Mouse (Mus musculus) thymus, adult 18-20 months (tissue): Measurements from ENCODE around the gene Pla2g5.
A peak's percentile ranks its signal among the peaks of the same experiment; 100 is the strongest.
"Not testable (repeated sequence)": the region's sequence is repeated elsewhere in the genome, so short reads cannot be mapped to it uniquely, and the experiment has no call there.

Experiments
- DNase-seq, 2 experiments: peaks; one replicate each; pipeline ENCODE4 v3.0.0; 2022; ENCODE audit warnings: mixed read lengths in 2 of 2

Pla2g5 gene

GRCm38 (mm10) chr4:138863344-138863998 is at the start of gene Pla2g5:
Gene Pla2g5 (minus strand): TSS chr4:138863482.
- DNase-seq = no peak

DNA sequence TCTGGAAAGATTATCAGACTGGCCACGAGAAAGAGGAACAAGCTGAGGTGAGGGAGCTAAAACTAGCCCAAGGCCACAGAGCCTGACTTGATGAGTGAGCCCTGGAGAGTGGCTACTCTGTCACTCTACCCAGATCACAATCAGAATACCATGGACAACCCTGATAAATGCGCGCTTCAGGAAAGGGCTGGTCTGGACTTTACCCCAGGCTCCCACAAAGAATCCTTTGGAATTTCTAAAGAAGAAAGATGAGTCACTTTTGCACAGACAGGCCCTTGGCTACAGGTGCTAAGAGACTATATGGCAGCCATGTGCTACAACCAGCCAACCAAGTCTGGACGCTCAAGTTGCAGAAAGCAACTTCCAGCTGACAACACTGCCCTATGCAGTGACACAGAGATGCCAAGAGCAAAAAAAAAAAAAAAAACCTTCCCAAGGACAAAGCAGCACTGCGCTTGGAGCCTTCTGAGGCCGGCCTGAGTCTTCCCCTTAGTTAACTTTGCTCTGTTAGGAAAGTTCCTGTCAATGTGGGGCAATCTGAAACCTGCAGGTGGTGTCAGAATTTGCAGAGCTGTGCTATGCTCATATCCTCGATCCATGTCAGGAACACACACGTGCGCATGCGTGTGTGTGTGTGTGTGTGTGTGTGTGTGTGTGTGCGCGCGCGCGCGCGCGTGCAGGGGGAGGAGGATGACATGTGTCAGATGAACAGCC is 42.5 kb upstream of the Pla2g5 start:
- no peak for DNase-seq

DNA sequence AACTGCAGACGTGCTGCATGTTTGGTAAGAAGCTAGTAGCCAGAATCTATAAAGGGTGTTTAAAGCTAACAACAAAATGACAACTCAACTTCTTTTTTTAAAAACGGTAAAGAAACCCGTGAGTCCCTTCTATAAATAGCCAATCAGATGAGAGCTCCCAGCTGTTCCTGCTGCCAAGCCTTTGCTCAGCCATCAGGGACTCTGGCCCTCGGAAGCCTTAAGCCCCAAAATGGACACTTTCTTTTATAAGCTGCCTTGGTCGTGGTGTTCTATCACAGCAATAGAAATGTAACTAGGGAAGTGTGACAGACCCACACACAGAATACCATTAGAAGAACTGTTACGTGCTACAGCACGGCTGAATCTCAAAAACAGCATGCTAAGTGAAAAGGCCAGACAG is 36.1 kb upstream of the Pla2g5 start:
- no peak for DNase-seq

DNA sequence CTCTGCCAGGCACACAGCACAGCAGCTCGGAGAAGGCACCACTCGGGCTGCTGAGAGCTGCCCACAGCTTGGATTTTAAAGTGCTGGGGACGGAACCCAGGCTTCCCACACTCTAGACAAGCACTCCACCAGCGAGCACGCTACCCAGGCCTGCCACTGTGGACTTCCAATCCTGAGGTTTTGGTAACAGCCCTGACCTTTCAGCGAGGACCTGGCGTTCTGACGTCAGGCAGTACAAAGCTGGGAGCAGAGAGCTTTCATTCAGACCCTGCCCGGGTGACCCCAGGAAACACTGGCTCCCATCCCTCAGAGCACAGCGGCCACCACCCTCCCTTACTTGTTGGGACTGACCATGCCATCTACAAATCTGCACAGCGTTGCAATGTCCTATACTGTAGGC is 30.5 kb upstream of the Pla2g5 start:
- not testable (repeated sequence) for DNase-seq

DNA sequence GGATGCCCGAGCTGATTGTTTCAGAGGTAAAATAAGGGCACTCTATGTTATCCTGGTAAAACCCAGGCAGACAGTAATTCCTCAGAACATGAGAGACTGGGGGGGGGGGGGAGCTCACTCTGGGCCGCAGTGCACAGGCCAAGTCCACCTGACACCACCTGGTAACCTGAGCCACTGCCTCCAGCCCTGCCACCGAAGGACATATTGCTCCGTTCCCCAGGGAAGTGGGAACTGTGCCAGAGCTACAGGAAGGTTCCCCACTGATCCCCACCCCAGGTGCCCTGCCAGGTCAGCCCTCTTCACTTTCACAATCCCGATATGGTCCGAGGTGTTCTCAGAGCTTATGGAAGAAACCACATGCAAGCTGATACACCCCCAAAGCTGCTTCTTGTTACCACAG is 29.4 kb upstream of the Pla2g5 start:
- no peak for DNase-seq

GRCm38 (mm10) chr4:138889635-138890034 is 26.4 kb upstream of the Pla2g5 start:
- DNase-seq = no peak

DNA sequence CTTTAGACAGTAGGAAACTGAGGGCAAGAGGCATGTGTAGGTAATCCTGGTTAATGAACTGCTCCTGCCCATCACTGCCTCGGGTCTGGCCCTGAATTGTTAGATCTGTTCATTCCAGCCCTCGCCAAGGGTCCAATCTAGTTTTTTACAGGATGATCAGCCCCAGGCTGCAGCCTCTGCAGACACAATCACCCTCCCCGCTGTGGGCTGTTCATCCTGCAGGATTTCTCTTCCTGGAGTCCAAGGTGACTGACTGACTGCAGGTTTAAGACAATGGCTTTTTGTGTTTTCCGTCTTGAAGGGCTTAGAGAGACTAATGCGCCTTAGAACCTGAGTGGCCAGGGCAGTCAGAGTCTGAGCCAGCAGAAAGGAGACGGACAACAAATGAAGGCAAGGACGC is 25.9 kb upstream of the Pla2g5 start:
- no peak for DNase-seq

DNA sequence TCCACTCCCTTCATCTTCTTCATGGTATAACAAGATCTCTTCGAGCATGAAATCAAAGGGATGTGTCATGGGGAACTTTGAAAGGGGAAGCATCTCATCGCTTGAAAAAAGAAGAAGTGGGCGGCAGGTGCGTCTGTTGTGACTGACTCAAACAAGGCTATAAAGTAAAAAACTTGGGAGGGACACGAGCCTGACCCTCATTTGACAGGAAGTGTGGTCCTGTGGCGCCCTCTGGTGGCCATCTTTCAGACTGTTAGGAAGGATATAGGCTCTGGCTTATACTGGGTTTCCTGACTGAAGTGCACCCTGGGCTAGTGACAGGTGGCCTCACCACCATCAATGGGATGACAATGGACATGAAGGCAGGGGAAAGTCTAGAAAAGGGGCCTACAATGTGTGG is 21.0 kb upstream of the Pla2g5 start:
- DNase-seq = peak; percentile 35 to 38

- DNase-seq = no peak
These were observed 18.9 kb upstream of the Pla2g5 start for GRCm38 (mm10) chr4:138882179-138882578.

- no peak for DNase-seq
These were observed 17.7 kb upstream of the Pla2g5 start for GRCm38 (mm10) chr4:138880811-138881584.

- DNase-seq = no peak
These were observed 16.5 kb upstream of the Pla2g5 start for GRCm38 (mm10) chr4:138879808-138880207.

DNA sequence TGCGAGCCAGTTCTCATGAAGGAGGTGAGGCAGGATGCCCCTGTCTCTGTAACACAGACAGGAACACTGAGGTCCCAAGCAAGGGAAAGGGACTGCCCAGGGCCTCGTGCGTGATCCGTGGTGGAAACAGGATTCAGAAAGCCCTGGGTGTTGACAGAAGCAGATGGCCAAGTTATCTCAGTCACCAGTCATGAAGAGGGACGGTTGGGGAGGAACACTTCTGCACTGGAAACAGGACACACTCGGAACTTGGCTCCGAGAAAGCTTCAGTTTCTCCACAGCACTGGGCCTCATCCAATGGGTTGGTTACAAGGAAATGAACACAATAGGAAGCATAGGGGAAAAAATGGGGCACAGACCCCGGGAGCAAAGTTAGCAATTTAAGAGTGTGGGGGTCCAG is 15.5 kb upstream of the Pla2g5 start:
- no peak for DNase-seq

- no peak for DNase-seq
These were observed 14.4 kb upstream of the Pla2g5 start, which contains the start of gene Pla2g2e for GRCm38 (mm10) chr4:138877731-138878130. Gene Pla2g2e (plus strand): TSS chr4:138877942.

DNA sequence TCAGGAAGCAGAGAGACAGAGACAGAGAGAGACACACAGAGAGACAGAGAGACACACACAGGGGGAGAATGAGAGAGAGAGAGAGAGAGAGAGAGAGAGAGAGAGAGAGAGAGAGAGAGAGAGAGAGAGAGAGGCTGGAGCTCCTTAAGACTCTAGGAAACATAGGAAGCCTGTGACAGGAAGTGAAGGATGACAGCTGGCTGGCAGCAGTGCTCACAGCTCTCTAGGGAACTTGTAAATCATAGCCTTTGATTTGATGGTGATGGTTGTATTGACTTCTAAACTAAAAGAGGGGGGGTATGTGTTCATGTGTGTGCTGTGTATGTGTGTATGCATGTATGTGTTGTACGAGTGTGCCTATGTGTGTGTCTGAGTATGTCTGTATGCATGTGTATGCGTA is 12.7 kb upstream of the Pla2g5 start:
- DNase-seq = no peak

DNA sequence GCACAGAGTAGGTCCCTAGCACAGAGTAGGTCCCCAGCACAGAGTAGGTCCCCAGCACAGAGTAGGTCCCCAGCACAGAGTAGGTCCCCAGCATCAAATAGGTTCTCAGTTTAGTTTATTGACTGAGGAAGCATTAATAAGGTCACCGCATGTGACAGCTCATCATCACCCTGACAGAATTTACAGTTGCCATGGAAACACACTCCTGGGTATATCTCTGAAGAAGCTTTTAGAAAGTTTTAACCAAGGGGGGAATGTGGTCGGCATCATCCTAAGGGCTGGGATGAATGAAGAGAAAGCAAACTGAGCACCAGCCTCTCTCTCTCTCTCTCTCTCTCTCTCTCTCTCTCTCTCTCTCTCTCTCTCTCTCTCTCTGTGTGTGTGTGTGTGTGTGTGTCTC is 12.0 kb upstream of the Pla2g5 start:
- DNase-seq = not testable (repeated sequence)

DNA sequence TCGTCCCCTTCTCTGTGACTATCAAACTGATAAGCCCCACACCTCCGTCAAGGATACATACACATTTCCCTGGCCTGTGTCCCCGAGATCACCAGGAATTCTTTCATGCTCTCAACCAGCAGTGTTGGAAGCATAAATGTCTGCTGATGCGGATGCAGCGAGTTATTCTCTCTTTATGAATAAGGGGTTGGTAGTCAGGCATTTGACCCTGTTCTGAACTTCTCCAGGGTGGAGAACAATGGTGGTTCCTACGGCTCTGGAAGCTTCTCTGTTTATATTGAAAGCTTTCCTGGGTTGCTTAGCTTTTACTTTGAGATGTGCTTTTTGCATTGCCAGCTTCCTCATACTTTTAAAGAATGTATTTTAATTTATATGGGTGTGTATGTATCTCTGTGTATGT is 10.6 kb upstream of the Pla2g5 start, which contains the start of gene Gm13030:
Gene Gm13030 (minus strand): TSS at position 101 of the 400 bp plus-strand sequence.
- DNase-seq = no peak

DNA sequence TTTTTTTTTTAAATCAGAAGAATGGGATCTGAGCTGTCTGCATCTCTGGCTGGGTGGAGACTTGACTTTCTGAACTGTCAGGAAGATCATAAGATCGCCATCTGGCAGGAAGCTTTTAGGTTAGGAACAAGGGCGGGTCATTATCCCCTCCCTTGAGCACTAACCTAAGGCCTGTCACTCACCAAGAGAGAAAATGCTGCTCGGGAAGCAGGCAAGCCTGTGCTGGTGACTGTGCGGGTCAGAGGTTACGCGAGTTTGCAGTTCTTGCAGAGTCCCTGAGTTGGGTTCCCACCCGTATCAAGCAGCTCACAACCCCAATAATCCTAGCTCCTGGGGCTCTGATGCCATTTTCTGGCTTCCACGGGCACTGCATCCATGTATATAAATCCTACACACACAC is 5.4 kb upstream of the Pla2g5 start:
- no peak for DNase-seq

GRCm38 (mm10) chr4:138866413-138866812 is 3.1 kb upstream of the Pla2g5 start:
- peak in 1 of 2 experiments; percentile 30 for DNase-seq

DNA sequence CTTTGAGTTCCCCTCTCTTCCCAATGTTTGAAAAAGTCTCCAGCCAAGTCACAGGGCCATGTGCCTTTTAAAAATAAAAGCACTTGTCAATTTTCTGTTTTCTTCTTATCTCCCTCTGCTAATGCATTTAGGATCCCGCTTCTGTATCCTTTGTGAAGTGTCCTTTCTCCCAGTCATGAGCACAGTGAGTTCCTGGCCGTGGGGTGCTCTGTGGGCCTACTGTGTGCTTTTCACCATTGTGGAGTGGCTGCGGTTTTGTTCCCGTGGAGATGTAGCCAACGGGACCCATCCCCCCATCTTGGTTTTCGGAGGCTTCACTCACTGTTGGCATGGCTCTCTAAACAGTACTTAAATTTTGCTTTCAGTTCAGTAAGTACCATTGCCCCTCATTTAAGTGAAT is 2.7 kb upstream of the Pla2g5 start:
- no peak for DNase-seq

GRCm38 (mm10) chr4:138865092-138865491 is 1.8 kb upstream of the Pla2g5 start:
- DNase-seq = no peak

DNA sequence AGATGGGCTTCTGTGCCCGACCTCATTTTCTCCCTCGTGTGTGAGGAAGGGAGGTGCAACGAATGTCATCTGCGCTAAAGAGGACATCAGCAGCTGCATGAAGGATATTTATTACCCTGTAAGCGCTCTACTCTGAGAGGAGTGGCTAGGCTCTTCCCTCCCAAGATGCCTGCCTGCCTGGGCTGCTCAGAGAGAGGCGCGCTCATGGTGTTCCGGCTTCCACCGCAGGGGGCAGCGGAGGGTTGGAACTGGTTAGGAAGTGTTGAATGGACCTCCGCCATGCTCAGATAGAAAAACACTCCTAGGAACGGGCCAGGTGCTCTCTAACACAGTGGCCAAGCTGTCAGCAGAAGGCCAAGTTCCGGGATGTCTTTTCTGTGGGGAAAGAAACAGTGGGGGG is 3.6 kb downstream of the Pla2g5 start:
- no peak for DNase-seq

DNA sequence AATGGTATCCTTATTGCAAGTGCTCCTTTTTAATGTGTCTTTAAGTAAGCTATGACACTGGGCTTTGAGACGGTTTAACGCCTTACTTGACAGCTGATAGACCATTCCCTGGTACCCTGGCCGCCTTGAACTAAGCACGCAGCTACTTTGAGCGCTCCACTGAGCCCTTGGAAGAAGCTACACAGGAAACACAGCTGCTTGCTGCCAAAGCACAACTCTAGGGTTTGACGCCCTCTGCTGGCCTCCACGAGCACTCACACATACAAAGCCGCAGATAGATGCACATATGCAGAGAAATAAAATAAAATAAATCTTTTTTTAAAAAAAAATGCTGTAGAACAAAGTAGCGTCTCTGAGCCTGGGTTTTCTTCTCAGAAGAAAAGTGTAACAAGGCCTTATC is 4.0 kb downstream of the Pla2g5 start:
- no peak for DNase-seq

GRCm38 (mm10) chr4:138858446-138858845 is 4.8 kb downstream of the Pla2g5 start:
- DNase-seq = no peak

- no peak for DNase-seq
These were observed 5.7 kb downstream of the Pla2g5 start for GRCm38 (mm10) chr4:138857576-138857975.
